Mouse (Mus musculus): ENCODE measurements at regions not wholly inside any gene's neighbourhood (a gene's known extent, or its start where the extent isn't known, plus 50 kb on each side); places are given as distances from the start of the nearest gene placed in this dataset.

- Histone ChIP-seq H3K27me3 (ENCODE audit: control insufficient read depth, insufficient read depth, low read length) (no peaks in the 10 kb centered on the region), H3K27ac (no peak overlapping the region), H3K9ac (replicated peaks) (no peak overlapping the region), H3K9me3 (ENCODE audit: control insufficient read depth, low read length) (no peaks in the 10 kb centered on the region), H3K4me3 (ENCODE audit: insufficient read depth in 1 of 2, low read depth in 2 of 2, low read length in 2 of 2) (no peak overlapping the region), H3K4me2 (ENCODE audit: low read depth) (no peak overlapping the region), H3K4me1 (replicated peaks; ENCODE audit: control insufficient read depth in 2 of 2, insufficient read depth in 2 of 2, low read length in 1 of 2) (peaks cover 0 to 4% of the 10 kb centered on the region in 2 experiments; a peak in 2 of 4 replicates), H3K36me3 (replicated peaks; ENCODE audit: control insufficient read depth, insufficient read depth, low read depth) (no peaks in the 10 kb centered on the region)
- TF ChIP-seq CTCF (IDR thresholded peaks at IDR 0.05; ENCODE audit: low read depth) = no peak
- 37% methylated on average over 2 of the region's 2 CpGs for WGBS (ENCODE audit: insufficient replicate concordance)
- DNase-seq (ENCODE audit: low read depth in 3 of 3, low spot score in 3 of 3) (no peak), ATAC-seq (ENCODE audit: insufficient read depth) (no peak)
These were observed 76.7 kb upstream of the Spon1 start for GRCm38 (mm10) chr7:113689131-113689530.

DNA sequence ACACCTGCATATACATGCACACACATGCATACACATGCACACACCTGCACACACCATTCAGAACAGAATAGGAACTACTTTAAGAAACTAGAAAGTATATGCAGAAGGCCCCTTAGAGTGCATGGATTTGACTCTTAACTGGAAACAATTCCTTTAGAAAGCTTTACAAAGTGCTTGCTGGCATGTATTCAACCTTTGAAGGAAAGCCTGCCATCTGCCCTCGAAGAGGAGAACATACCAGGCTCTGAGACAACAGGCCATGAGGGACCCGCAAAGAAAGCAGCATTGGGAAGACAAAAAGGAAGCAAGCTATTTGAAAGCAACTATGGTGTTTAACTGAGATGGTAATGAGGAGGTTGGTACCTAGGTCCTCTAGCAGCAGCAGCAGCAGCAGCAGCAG, 74.0 kb upstream of the Spon1 start:
- no peak overlapping the region for H3K27ac ChIP-seq
- no peaks in the 10 kb centered on the region for H3K9me3 ChIP-seq (ENCODE audit: control insufficient read depth, low read length)
- no peak overlapping the region for H3K4me3 ChIP-seq (ENCODE audit: insufficient read depth in 1 of 2, low read depth in 2 of 2, low read length in 2 of 2)
- DNase-seq (ENCODE audit: low read depth in 3 of 3, low spot score in 3 of 3) = no peak
- no peaks in the 10 kb centered on the region for H3K36me3 ChIP-seq (replicated peaks; ENCODE audit: control insufficient read depth, insufficient read depth, low read depth)
- no peak overlapping the region for H3K4me2 ChIP-seq (ENCODE audit: low read depth)
- peaks cover 0 to 4% of the 10 kb centered on the region in 2 experiments; a peak in 2 of 4 replicates for H3K4me1 ChIP-seq (replicated peaks; ENCODE audit: control insufficient read depth in 2 of 2, insufficient read depth in 2 of 2, low read length in 1 of 2)
- no peak overlapping the region for H3K9ac ChIP-seq (replicated peaks)
- no peak for ATAC-seq (ENCODE audit: insufficient read depth)
- H3K27me3 ChIP-seq (ENCODE audit: control insufficient read depth, insufficient read depth, low read length) = no peaks in the 10 kb centered on the region
- TF ChIP-seq CTCF (IDR thresholded peaks at IDR 0.05; ENCODE audit: low read depth) = no peak
- no peak for TF ChIP-seq EP300 (IDR thresholded peaks at IDR 0.05; ENCODE audit: low read depth)
- 62% methylated on average over 2 of the region's 2 CpGs for WGBS (ENCODE audit: insufficient replicate concordance)

DNA sequence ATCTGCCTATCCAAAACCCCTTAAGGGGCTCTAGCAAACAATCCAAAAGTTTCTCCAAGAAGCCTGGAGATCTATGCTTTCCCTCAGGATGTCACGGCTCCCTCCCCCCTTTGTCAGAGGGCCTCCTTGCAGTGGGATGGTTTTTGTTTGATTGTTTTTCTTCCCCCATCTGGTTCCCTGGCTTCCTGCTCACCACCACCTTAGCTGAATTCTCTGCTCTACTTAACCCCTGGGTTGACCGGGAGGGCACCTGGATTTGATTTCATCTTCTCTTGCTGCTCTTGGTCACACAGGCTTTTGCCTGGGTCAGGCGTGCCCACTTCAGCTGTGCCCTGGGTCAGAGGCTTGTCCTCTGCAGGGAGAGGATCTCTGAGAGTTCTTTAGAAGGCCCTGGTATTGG, 72.3 kb upstream of the Spon1 start:
- WGBS (ENCODE audit: insufficient replicate concordance) = 42% methylated on average over 3 of the region's 3 CpGs
- no peak overlapping the region for H3K4me2 ChIP-seq (ENCODE audit: low read depth)
- no peaks in the 10 kb centered on the region; a peak in 1 of 4 replicates for H3K4me1 ChIP-seq (replicated peaks; ENCODE audit: control insufficient read depth in 2 of 2, insufficient read depth in 2 of 2, low read length in 1 of 2)
- H3K36me3 ChIP-seq (replicated peaks; ENCODE audit: control insufficient read depth, insufficient read depth, low read depth) = no peaks in the 10 kb centered on the region
- no peak for DNase-seq (ENCODE audit: low read depth in 3 of 3, low spot score in 3 of 3)
- H3K4me3 ChIP-seq (ENCODE audit: insufficient read depth in 1 of 2, low read depth in 2 of 2, low read length in 2 of 2) = no peak overlapping the region
- no peaks in the 10 kb centered on the region for H3K27me3 ChIP-seq (ENCODE audit: control insufficient read depth, insufficient read depth, low read length)
- no peak overlapping the region for H3K27ac ChIP-seq
- H3K9ac ChIP-seq (replicated peaks) = no peak overlapping the region
- no peaks in the 10 kb centered on the region for H3K9me3 ChIP-seq (ENCODE audit: control insufficient read depth, low read length)
- no peak for ATAC-seq (ENCODE audit: insufficient read depth)
- TF ChIP-seq CTCF (IDR thresholded peaks at IDR 0.05; ENCODE audit: low read depth) = no peak
- no peak for TF ChIP-seq EP300 (IDR thresholded peaks at IDR 0.05; ENCODE audit: low read depth)

GRCm38 (mm10) chr7:113694466-113694865, 71.3 kb upstream of the Spon1 start:
- no peak for ATAC-seq (ENCODE audit: insufficient read depth)
- H3K4me3 ChIP-seq (ENCODE audit: insufficient read depth in 1 of 2, low read depth in 2 of 2, low read length in 2 of 2) = no peak overlapping the region
- H3K27ac ChIP-seq = no peak overlapping the region
- H3K4me1 ChIP-seq (replicated peaks; ENCODE audit: control insufficient read depth in 2 of 2, insufficient read depth in 2 of 2, low read length in 1 of 2) = no peaks in the 10 kb centered on the region
- no peaks in the 10 kb centered on the region for H3K9me3 ChIP-seq (ENCODE audit: control insufficient read depth, low read length)
- TF ChIP-seq EP300 (IDR thresholded peaks at IDR 0.05; ENCODE audit: low read depth) (no peak), CTCF (IDR thresholded peaks at IDR 0.05; ENCODE audit: low read depth) (no peak)
- no peaks in the 10 kb centered on the region for H3K27me3 ChIP-seq (ENCODE audit: control insufficient read depth, insufficient read depth, low read length)
- WGBS (ENCODE audit: insufficient replicate concordance) = 50% methylated on average over 5 of the region's 5 CpGs
- no peaks in the 10 kb centered on the region for H3K36me3 ChIP-seq (replicated peaks; ENCODE audit: control insufficient read depth, insufficient read depth, low read depth)
- H3K9ac ChIP-seq (replicated peaks) = no peak overlapping the region
- DNase-seq (ENCODE audit: low read depth in 3 of 3, low spot score in 3 of 3) = no peak
- H3K4me2 ChIP-seq (ENCODE audit: low read depth) = no peak overlapping the region

DNA sequence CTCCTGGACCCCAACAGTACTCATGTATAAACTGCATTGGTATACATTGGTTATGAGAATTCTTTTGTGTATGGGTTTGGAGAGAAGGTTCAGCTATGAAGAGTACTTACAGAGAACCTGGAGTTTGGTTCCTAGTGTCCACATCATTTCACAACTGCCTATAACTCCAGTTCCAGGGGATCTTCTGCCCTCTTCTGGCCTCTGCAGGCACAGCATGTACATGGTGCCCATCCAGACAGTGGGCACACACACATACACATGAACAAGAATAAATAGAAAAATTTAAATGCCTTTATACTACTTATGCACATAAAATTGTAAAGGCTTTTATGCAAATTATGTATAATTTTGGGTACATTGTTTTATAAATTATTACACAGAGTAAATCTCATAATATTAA, 59.9 kb upstream of the Spon1 start:
- Histone ChIP-seq H3K4me2 (ENCODE audit: low read depth) (no peak overlapping the region), H3K4me3 (ENCODE audit: insufficient read depth in 1 of 2, low read depth in 2 of 2, low read length in 2 of 2) (no peak overlapping the region), H3K9ac (replicated peaks) (no peak overlapping the region), H3K36me3 (replicated peaks; ENCODE audit: control insufficient read depth, insufficient read depth, low read depth) (no peaks in the 10 kb centered on the region), H3K4me1 (replicated peaks; ENCODE audit: control insufficient read depth in 2 of 2, insufficient read depth in 2 of 2, low read length in 1 of 2) (no peaks in the 10 kb centered on the region), H3K27me3 (ENCODE audit: control insufficient read depth, insufficient read depth, low read length) (no peaks in the 10 kb centered on the region), H3K9me3 (ENCODE audit: control insufficient read depth, low read length) (no peaks in the 10 kb centered on the region), H3K27ac (no peak overlapping the region)
- peak; percentile 45 for TF ChIP-seq CTCF (IDR thresholded peaks at IDR 0.05; ENCODE audit: low read depth)
- TF ChIP-seq EP300 (IDR thresholded peaks at IDR 0.05; ENCODE audit: low read depth) = no peak
- DNase-seq (ENCODE audit: low read depth in 3 of 3, low spot score in 3 of 3) (no peak), ATAC-seq (ENCODE audit: insufficient read depth) (no peak)

DNA sequence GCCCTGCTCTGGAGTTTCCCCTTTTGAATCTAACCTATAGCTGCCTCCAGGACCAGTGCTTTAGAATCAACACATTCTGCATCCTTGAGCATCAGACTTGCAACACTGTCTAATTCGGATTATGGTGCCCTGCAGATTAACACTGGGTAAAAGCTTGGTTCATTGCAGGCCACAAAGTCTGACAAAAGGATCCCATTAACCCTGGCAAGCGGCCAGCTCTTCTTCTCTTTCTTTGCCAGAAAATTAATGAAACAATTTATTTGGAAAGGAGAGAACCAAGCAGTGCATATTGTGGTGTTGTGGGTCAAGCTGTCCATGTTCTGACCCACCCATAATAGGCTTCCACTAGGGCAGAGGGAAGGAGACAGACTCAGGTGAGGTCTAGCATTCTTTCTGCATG, 58.2 kb upstream of the Spon1 start:
- DNase-seq (ENCODE audit: low read depth in 3 of 3, low spot score in 3 of 3) = no peak
- 41% methylated on average over 2 of the region's 2 CpGs for WGBS (ENCODE audit: insufficient replicate concordance)
- TF ChIP-seq CTCF (IDR thresholded peaks at IDR 0.05; ENCODE audit: low read depth) (no peak), EP300 (IDR thresholded peaks at IDR 0.05; ENCODE audit: low read depth) (no peak)

More for the DNA sequence above, 58.2 kb upstream of the Spon1 start:
- no peaks in the 10 kb centered on the region for H3K9me3 ChIP-seq (ENCODE audit: control insufficient read depth, low read length)
- H3K4me1 ChIP-seq (replicated peaks; ENCODE audit: control insufficient read depth in 2 of 2, insufficient read depth in 2 of 2, low read length in 1 of 2) = no peaks in the 10 kb centered on the region
- H3K4me3 ChIP-seq (ENCODE audit: insufficient read depth in 1 of 2, low read depth in 2 of 2, low read length in 2 of 2) = no peak overlapping the region
- no peaks in the 10 kb centered on the region for H3K27me3 ChIP-seq (ENCODE audit: control insufficient read depth, insufficient read depth, low read length)
- no peak for ATAC-seq (ENCODE audit: insufficient read depth)
- no peak overlapping the region for H3K27ac ChIP-seq
- no peaks in the 10 kb centered on the region for H3K36me3 ChIP-seq (replicated peaks; ENCODE audit: control insufficient read depth, insufficient read depth, low read depth)
- H3K4me2 ChIP-seq (ENCODE audit: low read depth) = no peak overlapping the region
- no peak overlapping the region for H3K9ac ChIP-seq (replicated peaks)
